Mouse (Mus musculus): ENCODE measurements around the gene Rasef.

- no peak for TF ChIP-seq CTCF (IDR thresholded peaks at IDR 0.05; ENCODE audit: low read depth, low read length)
- TF ChIP-seq POLR2A (IDR thresholded peaks at IDR 0.05; ENCODE audit: insufficient read depth, low read length), result no peak
These were observed 51.4 kb downstream of the Rasef start for GRCm38 (mm10) chr4:73739439-73739838.
